Mouse (Mus musculus) erythroblast, adult 5-6 weeks (primary cell): ENCODE results near the gene Sec23a. TPM values are rescaled to one million over a fixed set of nuclear protein-coding genes. Genes with fewer than 3 reads are reported as not detected.
"Not testable (repeated sequence)": the region's sequence is repeated elsewhere in the genome, so short reads cannot be mapped to it uniquely, and the experiment has no call there.

Source experiments
- ATAC-seq: replicated peaks from 2 replicates; pipeline ENCODE4 v1.8.0; 2016; ENCODE audit warnings: moderate number of reproducible peaks, mild to moderate bottlenecking, moderate TSS enrichment, inconsistent platforms; ENCODE audit not compliant: poor library complexity, low FRiP score, severe bottlenecking
- total RNA-seq, 2 experiments: library from RNA; stranded (forward) in 1 of 2; stranded (reverse) in 1 of 2; fragments of 150-400 nt in 1 of 2; fragments of 200-764, 138-1000 nt in 1 of 2; gene quantifications; 2 replicates each; pipeline versions ENCODE4 v1.2.3 to v1.2.4; 2015 to 2017; ENCODE audit warnings: low replicate concordance in 2 of 2

Sec23a gene
- total RNA-seq (2015; ENCODE audit: low replicate concordance): 18.6 and 22.2 TPM in 2 replicates
- total RNA-seq (2017; ENCODE audit: low replicate concordance): 19.2 and 21.2 TPM in 2 replicates

GRCm38 (mm10) chr12:59011844-59012709 lies at the start of gene Sec23a:
TSS of gene Sec23a (minus strand) at chr12:59012017.
- ATAC-seq: peak; percentile 88

- peak; percentile 92 for ATAC-seq
These were observed 49.3 kb upstream of the Sec23a start, which contains the start of gene Trappc6b for GRCm38 (mm10) chr12:59060993-59061595. TSS of gene Trappc6b (minus strand) at chr12:59061472.

GRCm38 (mm10) chr12:59060322-59060721 lies 48.5 kb upstream of the Sec23a start:
- ATAC-seq: no peak

GRCm38 (mm10) chr12:59058242-59058641 lies 46.4 kb upstream of the Sec23a start:
- not testable (repeated sequence) for ATAC-seq

- no peak for ATAC-seq
These were observed 44.4 kb upstream of the Sec23a start for GRCm38 (mm10) chr12:59056222-59056621.

GRCm38 (mm10) chr12:59055196-59055850 lies 43.5 kb upstream of the Sec23a start:
- no peak for ATAC-seq

GRCm38 (mm10) chr12:59053976-59054375 lies 42.2 kb upstream of the Sec23a start:
- ATAC-seq: no peak

- 0 out of 2 replicates have a peak, but pooled peaks have one; percentile 45 for ATAC-seq
These were observed 41.3 kb upstream of the Sec23a start for GRCm38 (mm10) chr12:59053166-59053565.

GRCm38 (mm10) chr12:59052470-59052869 lies 40.7 kb upstream of the Sec23a start:
- ATAC-seq: no peak

GRCm38 (mm10) chr12:59040851-59041250 lies 29.0 kb upstream of the Sec23a start:
- no peak for ATAC-seq

- ATAC-seq: 0 out of 2 replicates have a peak, but pooled peaks have one; percentile 46
These were observed 28.4 kb upstream of the Sec23a start for GRCm38 (mm10) chr12:59039971-59040844.

GRCm38 (mm10) chr12:59039162-59039970 lies 27.5 kb upstream of the Sec23a start:
- ATAC-seq: no peak

- peak; percentile 77 for ATAC-seq
These were observed 20.3 kb upstream of the Sec23a start for GRCm38 (mm10) chr12:59032101-59032500.

GRCm38 (mm10) chr12:59021306-59021705 lies 9.5 kb upstream of the Sec23a start:
- no peak for ATAC-seq

- no peak for ATAC-seq
These were observed 8.1 kb upstream of the Sec23a start for GRCm38 (mm10) chr12:59019891-59020290.

GRCm38 (mm10) chr12:59017970-59018369 lies 6.2 kb upstream of the Sec23a start:
- ATAC-seq: no peak

GRCm38 (mm10) chr12:59013234-59013633 lies 1.4 kb upstream of the Sec23a start, which contains the start of gene Gemin2:
TSS of gene Gemin2 (plus strand) at chr12:59013393.
- ATAC-seq: peak; percentile 83

GRCm38 (mm10) chr12:59012710-59013091 lies 884 bp upstream of the Sec23a start:
- ATAC-seq: 0 out of 2 replicates have a peak, but pooled peaks have one; percentile 3
